Mouse (Mus musculus): ENCODE data around the gene Amotl1. TPM values are rescaled to one million over a fixed set of nuclear protein-coding genes. Genes with fewer than 3 reads are reported as not detected.

The Amotl1 gene
- polyA plus RNA-seq, 1 experiment from 2014 or later: 14.6 TPM

- Histone ChIP-seq H3K27me3 (no peaks in the 10 kb centered on the region), H3K27ac (replicated peaks) (0 out of 2 replicates have a peak overlapping the region, but pooled peaks have one; percentile 7), H3K4me3 (no peak overlapping the region), H3K4me2 (replicated peaks) (no peak overlapping the region), H3K9me3 (no peaks in the 10 kb centered on the region), H3K36me3 (no peaks in the 10 kb centered on the region), H3K4me1 (peaks cover 7% of the 10 kb centered on the region; the same call in 1 of the 2 replicates), H3K9ac (replicated peaks) (no peak overlapping the region)
- ATAC-seq (ENCODE audit: low FRiP score, low read depth): peak; percentile 75
- 20% methylated on average over 3 of the region's 3 CpGs for WGBS
These were observed 112.6 kb downstream of the Amotl1 start for GRCm38 (mm10) chr9:14532283-14532682.

GRCm38 (mm10) chr9:14530004-14530403, 114.9 kb downstream of the Amotl1 start:
- no peak for ATAC-seq (ENCODE audit: low FRiP score, low read depth)
- WGBS: 78% methylated on average over 5 of the region's 5 CpGs

GRCm38 (mm10) chr9:14523408-14524043, 121.3 kb downstream of the Amotl1 start:
- no peak overlapping the region for H3K4me3 ChIP-seq
- no peaks in the 10 kb centered on the region for H3K27me3 ChIP-seq
- WGBS: 14% methylated on average over 4 of the region's 4 CpGs
- H3K4me1 ChIP-seq: no peaks in the 10 kb centered on the region
- no peaks in the 10 kb centered on the region for H3K36me3 ChIP-seq
- H3K9me3 ChIP-seq: no peaks in the 10 kb centered on the region
- no peak overlapping the region for H3K4me2 ChIP-seq (replicated peaks)
- peak; percentile 72; the same call in 1 of the 2 replicates for ATAC-seq (ENCODE audit: low FRiP score, low read depth)
- no peak overlapping the region for H3K27ac ChIP-seq (replicated peaks)
- no peak overlapping the region for H3K9ac ChIP-seq (replicated peaks)

More at GRCm38 (mm10) chr9:14530004-14530403, 114.9 kb downstream of the Amotl1 start:
- Histone ChIP-seq H3K27ac (replicated peaks) (no peak overlapping the region), H3K9me3 (no peaks in the 10 kb centered on the region), H3K9ac (replicated peaks) (no peak overlapping the region), H3K4me2 (replicated peaks) (no peak overlapping the region), H3K36me3 (no peaks in the 10 kb centered on the region), H3K4me3 (no peak overlapping the region), H3K27me3 (no peaks in the 10 kb centered on the region), H3K4me1 (peaks cover 7% of the 10 kb centered on the region; the same call in 1 of the 2 replicates)

GRCm38 (mm10) chr9:14521695-14522094, 123.2 kb downstream of the Amotl1 start:
- 40% methylated on average over 2 of the region's 2 CpGs for WGBS
- Histone ChIP-seq H3K9ac (replicated peaks) (no peak overlapping the region), H3K4me1 (no peaks in the 10 kb centered on the region), H3K4me2 (replicated peaks) (no peak overlapping the region), H3K27ac (replicated peaks) (no peak overlapping the region), H3K27me3 (no peaks in the 10 kb centered on the region), H3K36me3 (no peaks in the 10 kb centered on the region), H3K9me3 (no peaks in the 10 kb centered on the region), H3K4me3 (no peak overlapping the region)
- no peak for ATAC-seq (ENCODE audit: low FRiP score, low read depth)

GRCm38 (mm10) chr9:14520971-14521670, 123.7 kb downstream of the Amotl1 start:
- H3K27me3 ChIP-seq: no peaks in the 10 kb centered on the region
- ATAC-seq (ENCODE audit: low FRiP score, low read depth): no peak
- WGBS: 83% methylated on average over 3 of the region's 3 CpGs
- no peaks in the 10 kb centered on the region for H3K36me3 ChIP-seq
- no peaks in the 10 kb centered on the region for H3K9me3 ChIP-seq
- H3K27ac ChIP-seq (replicated peaks): no peak overlapping the region
- H3K9ac ChIP-seq (replicated peaks): no peak overlapping the region
- H3K4me3 ChIP-seq: no peak overlapping the region
- no peaks in the 10 kb centered on the region for H3K4me1 ChIP-seq
- no peak overlapping the region for H3K4me2 ChIP-seq (replicated peaks)

GRCm38 (mm10) chr9:14518105-14518504, 126.8 kb downstream of the Amotl1 start:
- no peak for ATAC-seq (ENCODE audit: low FRiP score, low read depth)
- no peaks in the 10 kb centered on the region for H3K36me3 ChIP-seq
- H3K27ac ChIP-seq (replicated peaks): no peak overlapping the region
- no peaks in the 10 kb centered on the region for H3K4me1 ChIP-seq
- H3K4me2 ChIP-seq (replicated peaks): no peak overlapping the region
- no peak overlapping the region for H3K9ac ChIP-seq (replicated peaks)
- H3K27me3 ChIP-seq: no peaks in the 10 kb centered on the region
- WGBS: 78% methylated on average over 3 of the region's 3 CpGs
- no peaks in the 10 kb centered on the region for H3K9me3 ChIP-seq
- H3K4me3 ChIP-seq: no peak overlapping the region

- Histone ChIP-seq H3K4me1 (no peaks in the 10 kb centered on the region), H3K9ac (replicated peaks) (no peak overlapping the region), H3K4me3 (no peak overlapping the region), H3K36me3 (no peaks in the 10 kb centered on the region), H3K27me3 (no peaks in the 10 kb centered on the region), H3K9me3 (no peaks in the 10 kb centered on the region), H3K4me2 (replicated peaks) (no peak overlapping the region), H3K27ac (replicated peaks) (no peak overlapping the region)
- ATAC-seq (ENCODE audit: low FRiP score, low read depth): no peak
- WGBS: 71% methylated on average over 1 of the region's 1 CpGs
These were observed 127.6 kb downstream of the Amotl1 start for GRCm38 (mm10) chr9:14517296-14517695.

GRCm38 (mm10) chr9:14512633-14513445, 132.0 kb downstream of the Amotl1 start:
- no peak overlapping the region for H3K27ac ChIP-seq (replicated peaks)
- ATAC-seq (ENCODE audit: low FRiP score, low read depth): peak; percentile 66
- H3K36me3 ChIP-seq: peaks cover 31% of the 10 kb centered on the region
- H3K4me3 ChIP-seq: no peak overlapping the region
- H3K4me1 ChIP-seq: no peaks in the 10 kb centered on the region
- no peaks in the 10 kb centered on the region for H3K9me3 ChIP-seq
- no peaks in the 10 kb centered on the region for H3K27me3 ChIP-seq
- no peak overlapping the region for H3K4me2 ChIP-seq (replicated peaks)
- H3K9ac ChIP-seq (replicated peaks): no peak overlapping the region
- WGBS: 79% methylated on average over 9 of the region's 9 CpGs

GRCm38 (mm10) chr9:14500916-14501424, 143.9 kb downstream of the Amotl1 start:
- WGBS: 5% methylated on average over 10 of the region's 10 CpGs
- Histone ChIP-seq H3K4me3 (peak overlapping the region; percentile 75), H3K9ac (replicated peaks) (peak overlapping the region; percentile 85), H3K4me2 (replicated peaks) (peak overlapping the region; percentile 84), H3K9me3 (no peaks in the 10 kb centered on the region), H3K27ac (replicated peaks) (peak overlapping the region; percentile 68), H3K36me3 (peaks cover 37% of the 10 kb centered on the region), H3K27me3 (no peaks in the 10 kb centered on the region), H3K4me1 (peaks cover 10% of the 10 kb centered on the region)
- no peak for ATAC-seq (ENCODE audit: low FRiP score, low read depth)

- peak within 1 kb of the TSS; percentile 68 for H3K27ac ChIP-seq (replicated peaks)
- H3K4me1 ChIP-seq: peaks cover 10% of the 10 kb centered on the region
- no peaks in the 10 kb centered on the region for H3K9me3 ChIP-seq
- ATAC-seq (ENCODE audit: low FRiP score, low read depth): peak; percentile 99
- H3K36me3 ChIP-seq: peaks cover 30% of the 10 kb centered on the region
- H3K9ac ChIP-seq (replicated peaks): peak within 1 kb of the TSS; percentile 85
- H3K4me3 ChIP-seq: peak within 1 kb of the TSS; percentile 75
- peak within 1 kb of the TSS; percentile 84 for H3K4me2 ChIP-seq (replicated peaks)
- WGBS: under 1% methylated on average over 59 of the region's 59 CpGs
- no peaks in the 10 kb centered on the region for H3K27me3 ChIP-seq
These were observed 144.6 kb downstream of the Amotl1 start, which contains the start of the genes Kdm4d and Cwc15 for GRCm38 (mm10) chr9:14500023-14500915. Gene Kdm4d, minus strand, starts transcription at chr9:14500482. Gene Cwc15, plus strand, starts transcription at chr9:14500617.
